Mouse (Mus musculus): ENCODE data around the gene Polm.

Gene Polm

GRCm38 (mm10) chr11:5837251-5838246, at the start of gene Polm:
Gene Polm, minus strand, starts transcription at chr11:5838016.
- DNase-seq (ENCODE audit: low spot score in 2 of 2) = peak; percentile 80 to 86

DNA sequence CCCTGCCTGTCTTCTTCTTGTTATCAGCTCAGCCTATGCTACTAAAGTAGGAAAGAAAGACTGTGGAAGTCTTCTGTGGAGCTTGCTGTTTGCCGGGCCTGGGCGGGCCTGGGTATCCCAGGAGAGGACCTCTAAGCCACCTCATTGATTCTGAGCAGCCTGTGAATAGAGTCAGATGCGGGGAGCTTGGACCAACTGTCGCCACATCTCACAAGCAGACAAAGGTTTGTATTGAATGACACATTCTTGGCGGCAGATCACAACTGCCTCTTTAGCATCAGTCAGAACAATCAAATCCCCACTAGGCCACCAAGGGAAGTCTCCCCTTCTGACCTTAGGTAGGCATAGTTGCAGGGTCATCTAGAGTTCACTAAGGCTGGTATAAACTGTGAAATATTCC, 49.4 kb upstream of the Polm start:
- no peak for DNase-seq (ENCODE audit: low spot score in 2 of 2)

- peak; percentile 38 to 54 for DNase-seq (ENCODE audit: low spot score in 2 of 2)
These were observed 48.4 kb upstream of the Polm start for GRCm38 (mm10) chr11:5886187-5886586.

DNA sequence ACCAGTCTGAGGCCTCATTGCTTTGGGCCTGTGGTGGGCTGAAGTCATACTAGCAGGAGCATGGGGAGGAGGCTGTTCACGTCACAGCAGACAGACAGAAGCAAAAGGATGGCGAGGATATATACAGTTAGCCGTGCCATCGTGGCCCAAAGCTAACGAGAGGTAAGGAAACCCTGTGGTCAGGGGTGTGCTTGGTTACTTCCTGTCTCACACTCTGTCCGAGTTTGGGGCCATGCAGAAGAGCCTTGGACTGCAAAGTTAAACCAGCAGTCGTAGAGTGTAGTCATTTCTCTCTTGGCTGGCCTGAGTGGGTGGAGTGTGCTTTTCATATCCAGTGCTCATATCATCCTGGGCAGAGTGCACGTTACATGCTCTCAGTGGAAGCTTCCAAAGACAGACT, 44.7 kb upstream of the Polm start:
- DNase-seq (ENCODE audit: low spot score in 2 of 2) = no peak

- DNase-seq (ENCODE audit: low spot score in 2 of 2) = peak in 1 of 2 experiments; percentile 60
These were observed 42.1 kb upstream of the Polm start for GRCm38 (mm10) chr11:5879905-5880304.

DNA sequence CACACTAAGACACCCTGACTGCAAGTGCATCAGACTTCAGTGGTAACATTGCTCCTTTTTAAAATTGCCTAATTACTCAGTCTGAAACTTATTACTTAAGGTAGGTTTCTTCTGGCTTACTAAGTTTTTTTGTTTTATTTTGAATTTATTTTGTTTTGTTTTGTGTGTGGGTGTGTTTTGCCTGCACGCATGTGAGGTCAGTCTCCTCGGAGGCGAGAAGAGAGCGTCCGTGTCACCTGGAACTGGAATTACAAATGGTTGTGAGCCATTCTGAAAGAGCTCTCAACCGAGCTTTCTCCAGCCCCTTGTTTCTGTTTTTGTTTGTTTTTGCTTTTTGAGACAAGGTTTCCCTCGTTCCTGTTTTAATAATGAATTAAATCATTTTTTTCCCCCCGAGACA, 40.8 kb upstream of the Polm start:
- no peak for DNase-seq (ENCODE audit: low spot score in 2 of 2)

DNA sequence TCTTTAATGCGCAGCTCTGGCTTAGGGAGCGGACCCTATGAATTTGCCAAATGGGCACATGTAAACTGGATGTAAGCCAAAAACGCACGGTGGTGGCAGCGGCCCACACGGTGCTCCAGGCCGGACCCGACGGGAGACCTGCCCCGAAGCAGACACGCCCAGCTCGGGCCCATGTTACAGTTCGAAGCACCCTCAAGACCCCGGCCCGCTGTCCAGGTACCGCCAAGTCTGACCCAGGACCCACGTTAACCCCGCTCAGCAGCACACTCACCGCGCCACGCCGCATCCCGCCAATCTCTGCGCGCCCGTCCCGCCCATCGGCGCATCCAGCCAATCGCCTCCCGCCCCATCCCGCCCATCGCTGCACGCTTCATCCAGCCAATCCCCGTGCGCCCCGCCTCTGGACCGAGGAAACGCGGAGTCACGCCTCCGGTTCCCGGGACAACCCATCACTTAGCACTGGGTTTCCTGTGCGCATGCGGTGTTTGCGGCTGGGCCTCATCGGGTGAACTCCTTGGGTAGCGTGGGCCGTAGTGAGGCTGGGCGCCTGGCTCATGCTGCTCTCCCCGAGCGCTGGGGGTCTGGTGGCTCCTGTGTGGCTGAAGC, 40.2 kb upstream of the Polm start, which contains the start of gene Pold2:
Gene Pold2, minus strand, starts transcription at position 372 of the 606 bp plus-strand sequence.
- peak; percentile 97 for DNase-seq (ENCODE audit: low spot score in 2 of 2)

- no peak for DNase-seq (ENCODE audit: low spot score in 2 of 2)
These were observed 39.6 kb upstream of the Polm start for GRCm38 (mm10) chr11:5877421-5877820.

DNA sequence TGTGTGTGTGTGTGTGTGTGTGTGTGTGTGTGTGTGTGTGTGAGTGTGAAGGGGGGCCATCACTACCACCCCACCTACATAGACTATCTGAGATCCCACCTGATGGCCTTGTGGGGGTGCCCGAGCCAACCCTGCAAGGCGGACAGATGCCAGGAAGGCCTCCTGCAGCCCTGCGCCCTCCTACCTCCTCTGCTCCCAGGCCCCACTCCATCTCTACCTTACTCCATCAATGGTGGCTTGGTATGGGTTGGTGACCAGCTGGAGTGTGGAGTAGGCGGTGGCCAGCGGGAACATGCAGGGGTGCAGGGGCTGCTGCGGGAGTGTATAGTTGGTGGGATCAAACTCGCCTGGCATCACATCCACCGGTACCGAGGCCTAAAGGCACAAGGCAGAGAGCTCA, 35.4 kb upstream of the Polm start:
- no peak for DNase-seq (ENCODE audit: low spot score in 2 of 2)

DNA sequence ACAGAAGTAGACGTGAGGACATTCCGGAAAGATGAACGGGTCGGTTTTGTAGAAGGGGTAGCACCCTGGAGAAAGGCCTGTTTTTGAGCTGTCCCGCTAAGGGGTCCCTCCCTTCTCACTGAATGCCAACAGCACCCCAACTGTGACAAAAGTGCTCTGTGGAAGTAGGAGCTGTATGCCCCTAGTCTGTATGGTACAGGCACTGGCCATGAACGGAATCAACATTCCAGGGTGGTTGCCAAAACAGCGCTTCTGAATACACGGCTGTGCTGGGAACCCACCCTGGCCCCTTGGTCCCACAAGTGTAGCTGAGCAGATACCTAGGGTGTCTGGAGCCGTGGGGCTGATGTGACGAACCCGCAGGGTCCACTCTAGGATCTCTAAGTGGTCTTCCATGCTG, 34.9 kb upstream of the Polm start:
- no peak for DNase-seq (ENCODE audit: low spot score in 2 of 2)

GRCm38 (mm10) chr11:5870069-5870468, 32.3 kb upstream of the Polm start:
- DNase-seq (ENCODE audit: low spot score in 2 of 2) = no peak

DNA sequence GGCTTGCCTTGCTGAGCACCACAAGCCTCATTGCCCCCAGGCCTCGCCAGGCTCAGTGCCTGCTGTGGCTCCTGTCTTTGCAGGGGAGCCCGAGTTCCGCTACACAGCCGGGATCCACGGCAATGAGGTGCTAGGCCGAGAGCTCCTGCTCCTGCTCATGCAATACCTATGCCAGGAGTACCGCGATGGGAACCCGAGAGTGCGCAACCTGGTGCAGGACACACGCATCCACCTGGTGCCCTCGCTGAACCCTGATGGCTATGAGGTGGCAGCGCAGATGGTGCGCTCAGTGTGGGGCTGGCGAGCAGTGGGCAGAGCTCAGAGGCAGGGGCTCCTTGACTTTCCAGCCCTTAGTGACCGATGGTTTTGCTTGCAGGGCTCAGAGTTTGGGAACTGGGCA, 31.5 kb upstream of the Polm start:
- DNase-seq (ENCODE audit: low spot score in 2 of 2) = no peak

DNA sequence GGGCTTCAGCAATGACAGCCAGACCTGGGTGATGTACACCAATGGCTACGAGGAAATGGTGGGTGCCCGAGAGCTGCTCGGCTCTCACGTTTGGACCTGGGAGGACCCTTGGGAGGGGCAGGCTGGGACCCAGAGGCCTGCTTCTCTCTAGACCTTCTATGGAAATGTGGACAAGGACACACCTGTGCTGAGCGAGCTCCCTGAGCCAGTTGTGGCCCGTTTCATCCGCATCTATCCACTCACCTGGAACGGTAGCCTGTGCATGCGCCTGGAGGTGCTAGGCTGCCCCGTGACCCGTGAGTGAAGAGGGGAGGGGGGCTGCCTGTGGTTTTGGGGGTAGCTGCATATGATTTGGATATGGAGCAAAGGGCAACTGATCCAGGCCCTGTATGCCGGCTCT, 30.5 kb upstream of the Polm start:
- DNase-seq (ENCODE audit: low spot score in 2 of 2) = no peak

GRCm38 (mm10) chr11:5867196-5867595, 29.4 kb upstream of the Polm start:
- DNase-seq (ENCODE audit: low spot score in 2 of 2) = no peak

GRCm38 (mm10) chr11:5862394-5863105, 24.7 kb upstream of the Polm start:
- DNase-seq (ENCODE audit: low spot score in 2 of 2) = no peak

GRCm38 (mm10) chr11:5861678-5862393, 24.0 kb upstream of the Polm start, which contains the start of gene Aebp1:
Gene Aebp1, plus strand, starts transcription at chr11:5861947.
- DNase-seq (ENCODE audit: low spot score in 2 of 2) = no peak

DNA sequence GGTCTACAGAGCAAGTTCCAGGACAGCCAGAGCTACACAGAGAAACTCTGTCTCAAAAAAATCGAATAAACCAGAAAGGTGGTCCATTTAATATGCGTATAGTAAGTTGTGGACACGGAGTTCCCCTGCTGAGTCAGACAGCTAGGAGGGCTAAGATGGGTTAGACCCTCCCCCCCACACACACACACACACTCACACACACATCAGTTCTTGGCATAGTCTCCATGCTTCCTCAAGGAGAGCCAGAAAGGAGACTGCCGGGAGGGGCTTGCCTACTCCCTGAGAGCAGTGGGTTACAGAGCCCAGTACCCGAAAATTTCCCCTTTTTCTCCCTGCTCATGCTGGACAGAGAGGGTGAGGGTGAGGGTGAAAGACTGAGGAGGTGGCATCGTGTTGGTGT, 22.8 kb upstream of the Polm start:
- no peak for DNase-seq (ENCODE audit: low spot score in 2 of 2)

GRCm38 (mm10) chr11:5859883-5860550, 22.2 kb upstream of the Polm start:
- DNase-seq (ENCODE audit: low spot score in 2 of 2) = no peak

GRCm38 (mm10) chr11:5858723-5859122, 20.9 kb upstream of the Polm start:
- DNase-seq (ENCODE audit: low spot score in 2 of 2) = no peak

DNA sequence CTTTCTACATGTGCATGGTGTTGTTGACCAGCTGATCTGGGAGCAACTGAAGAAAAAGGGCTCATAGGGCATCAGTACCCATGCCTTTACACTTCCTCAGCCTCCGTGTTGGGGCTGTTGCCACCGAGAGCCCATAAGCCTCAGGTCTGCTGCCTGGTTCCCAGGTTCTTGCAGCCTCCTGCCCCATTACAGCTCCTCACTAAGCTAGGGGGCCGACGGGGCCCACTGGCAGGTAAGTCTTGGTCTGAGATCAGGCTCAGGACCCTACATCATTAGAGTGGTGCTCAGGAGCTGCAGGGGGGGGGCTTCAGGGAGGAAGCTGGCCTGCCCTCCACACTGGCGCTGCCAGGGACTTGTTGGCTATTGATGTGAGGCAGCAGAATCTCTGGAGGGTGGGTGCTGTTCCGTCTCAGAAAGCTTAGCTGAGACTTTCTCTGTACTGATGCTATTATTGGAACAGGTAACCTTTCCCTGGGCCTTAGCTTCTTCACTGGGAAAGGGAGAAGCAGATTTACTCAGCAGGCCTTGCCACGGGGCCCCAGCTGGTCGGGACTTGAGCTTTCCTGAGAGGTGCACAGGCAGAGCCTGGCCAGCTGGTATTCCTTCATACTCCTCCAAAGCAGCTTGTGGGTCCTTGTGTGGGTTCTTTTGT, 18.8 kb upstream of the Polm start:
- no peak for DNase-seq (ENCODE audit: low spot score in 2 of 2)

DNA sequence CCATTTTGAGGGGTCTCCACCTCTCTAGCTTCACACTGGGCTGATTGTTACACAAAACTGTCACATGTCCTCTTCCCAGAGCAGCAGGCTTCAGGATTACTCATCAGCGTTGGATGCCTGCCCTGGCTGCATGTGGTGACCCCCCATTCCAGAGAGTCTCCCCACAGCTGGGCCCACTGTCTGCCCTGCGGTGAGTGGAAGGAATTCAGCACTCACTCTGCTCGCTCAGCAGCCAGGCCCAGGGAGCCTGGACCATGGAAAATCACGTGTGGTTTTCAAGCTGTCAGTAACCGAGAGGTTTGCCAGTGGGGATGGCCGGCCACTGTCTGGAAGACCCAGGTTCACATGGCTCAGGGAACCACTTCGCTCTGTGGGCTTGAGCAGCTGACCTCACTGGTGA, 18.1 kb upstream of the Polm start:
- peak; percentile 27 to 30 for DNase-seq (ENCODE audit: low spot score in 2 of 2)
